Mouse (Mus musculus) mouse trophoblast stem cell (cell line): ENCODE results near the gene Olfr259.

Experiments used
- in situ Hi-C, 2 experiments: fragments of 300-500 bp; cut with MseI, MboI; formaldehyde crosslinking; loops; 2 replicates in 1 of 2; 3 replicates in 1 of 2; pipeline ENCODE4 v1.15.1; 2025

Gene Olfr259

DNA sequence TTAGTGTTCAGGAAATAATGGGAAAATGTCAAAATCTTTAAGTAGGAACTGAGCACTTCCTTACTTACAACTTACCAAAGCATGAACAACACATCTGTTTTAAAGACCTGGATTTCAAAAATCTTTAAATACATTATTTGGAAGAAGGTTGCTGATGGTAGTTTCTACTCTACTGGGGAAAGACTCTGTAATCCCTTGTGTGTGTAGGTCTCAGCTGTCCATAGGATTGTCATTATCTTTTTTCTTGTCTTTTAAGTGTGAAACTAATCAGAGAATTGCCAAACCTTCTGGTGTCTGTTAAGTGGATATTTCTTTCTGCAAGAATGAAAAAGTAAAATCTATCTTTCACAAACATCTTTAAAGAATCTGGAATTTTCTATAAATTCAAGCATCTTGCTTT lies at the start of gene Olfr259:
TSS of gene Olfr259 (minus strand) at position 101 of the 400 bp plus-strand sequence.
- in situ Hi-C loops, result no loop called here

DNA sequence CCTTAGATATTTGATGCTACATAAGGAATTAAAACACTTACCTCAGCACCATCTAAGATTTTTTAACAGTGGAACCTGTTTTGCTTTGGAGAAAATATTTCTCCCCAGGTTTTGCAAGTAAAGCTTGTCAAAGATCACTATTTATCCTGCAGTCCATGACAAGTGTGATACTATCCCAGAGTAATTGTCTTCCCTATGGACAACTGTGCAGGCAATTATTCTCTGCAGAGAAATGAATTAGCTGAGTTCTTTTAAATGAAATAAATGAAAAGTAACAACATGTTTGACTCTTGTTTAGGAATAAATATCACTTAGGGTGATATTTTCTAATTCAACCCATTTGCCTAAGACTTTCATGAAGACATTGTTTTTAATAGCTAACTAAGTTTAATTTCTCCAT lies 38.2 kb upstream of the Olfr259 start, which contains the start of gene Olfr1111:
TSS of gene Olfr1111 (minus strand) at position 101 of the 400 bp plus-strand sequence.
- in situ Hi-C loops, result no loop called here

DNA sequence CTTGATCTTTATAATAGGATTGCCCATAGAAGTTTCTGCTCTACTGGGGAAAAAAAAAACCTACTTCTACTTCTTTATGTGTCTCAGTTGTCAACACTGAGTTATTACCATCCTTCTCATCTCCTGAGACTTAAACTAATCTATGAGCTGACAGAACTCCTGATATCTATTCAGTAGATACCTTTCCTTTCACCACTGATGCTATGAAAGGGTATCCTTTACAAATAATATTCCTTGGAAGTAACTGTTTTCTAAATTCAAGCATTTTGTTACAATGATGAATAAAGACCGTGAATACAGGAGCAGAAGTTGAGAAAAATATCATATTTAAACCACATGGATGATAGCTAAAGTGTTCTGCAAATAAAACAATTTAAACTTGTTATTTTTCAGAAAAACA lies 25.8 kb upstream of the Olfr259 start, which contains the start of gene Olfr1110:
TSS of gene Olfr1110 (minus strand) at position 101 of the 400 bp plus-strand sequence.
- in situ Hi-C loops, result no loop called here

DNA sequence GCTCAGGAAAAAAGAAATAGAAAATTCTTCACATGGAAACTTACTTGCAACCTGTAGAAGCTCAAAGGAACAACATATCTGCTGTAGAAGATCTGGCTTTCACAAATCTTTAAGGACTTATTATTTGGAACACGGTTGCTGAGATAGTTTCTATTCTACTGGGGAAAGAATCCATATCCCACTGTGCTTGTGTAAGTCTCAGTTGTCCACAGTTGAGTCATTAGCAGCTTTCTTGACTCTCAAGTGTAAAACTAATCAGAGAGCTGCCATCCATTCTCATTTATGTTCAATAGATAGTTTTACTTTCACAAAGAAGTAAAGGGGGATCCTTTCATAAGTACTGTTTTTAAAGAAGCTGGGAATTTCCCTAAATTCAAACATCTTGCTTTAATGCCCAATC lies 18.5 kb downstream of the Olfr259 start, which contains the start of gene Olfr1109:
TSS of gene Olfr1109 (minus strand) at position 101 of the 400 bp plus-strand sequence.
- in situ Hi-C loops, result no loop called here

DNA sequence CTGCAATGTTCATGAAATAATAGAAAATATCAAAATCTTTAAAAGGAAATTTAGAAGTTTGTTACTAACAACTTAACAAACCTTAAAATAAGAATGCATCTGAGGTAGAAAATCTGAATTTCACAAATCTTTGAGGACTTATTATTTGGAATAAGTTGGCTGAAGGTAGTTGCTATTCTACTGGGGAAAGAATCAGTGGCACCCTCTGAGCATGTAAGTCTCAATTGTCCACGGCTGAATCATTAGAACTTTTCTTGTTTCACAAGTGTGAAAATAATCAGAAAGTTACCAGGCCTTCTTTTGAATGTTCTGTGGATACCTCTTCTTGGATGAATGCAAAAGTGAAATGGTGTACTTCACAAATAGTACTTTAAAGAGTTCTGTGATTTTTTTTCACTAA lies 38.6 kb downstream of the Olfr259 start, which contains the start of gene Olfr1107:
TSS of gene Olfr1107 (minus strand) at position 101 of the 400 bp plus-strand sequence.
- in situ Hi-C loops, result no loop called here
